Mouse (Mus musculus) gastrocnemius, postnatal 36 days (tissue): ENCODE data around the gene Scaf1. TPM values are rescaled to one million over a fixed set of nuclear protein-coding genes. Genes with fewer than 3 reads are reported as not detected.
"Not testable (repeated sequence)": the region's sequence is repeated elsewhere in the genome, so short reads cannot be mapped to it uniquely, and the experiment has no call there.

Experiments
- DNase-seq, 2 experiments: peaks; one replicate each; pipeline ENCODE4 v3.0.0; 2022
- intact Hi-C: fragments of 180-260 bp; cut with DNase I; formaldehyde crosslinking; loops from one replicate; pipeline ENCODE4 v1.15.1; 2025
- total RNA-seq, 2 experiments: library from RNA; stranded (reverse); gene quantifications; 2 replicates each; pipeline ENCODE4 v1.2.3; 2021

Gene Scaf1
- total RNA-seq, 2 experiments from 2014 or later = 36.9 to 40.2 TPM

- intact Hi-C loops = no loop called here
- no peak for DNase-seq
These were observed 30.7 kb upstream of the Scaf1 start for GRCm38 (mm10) chr7:45046853-45047350.

- no peak for DNase-seq
- intact Hi-C loops = no loop called here
These were observed 29.6 kb upstream of the Scaf1 start for GRCm38 (mm10) chr7:45045741-45046140.

GRCm38 (mm10) chr7:45043307-45043706, 27.1 kb upstream of the Scaf1 start:
- DNase-seq = no peak
- intact Hi-C loops = no loop called here

- peak; percentile 54 to 58 for DNase-seq
- intact Hi-C loops = no loop called here
These were observed 24.7 kb upstream of the Scaf1 start for GRCm38 (mm10) chr7:45040851-45041250.

- intact Hi-C loops = no loop called here
- DNase-seq = no peak
These were observed 22.2 kb upstream of the Scaf1 start for GRCm38 (mm10) chr7:45038411-45038810.

GRCm38 (mm10) chr7:45037720-45038361, 21.7 kb upstream of the Scaf1 start:
- DNase-seq = no peak
- intact Hi-C loops = no loop called here

- intact Hi-C loops = no loop called here
- DNase-seq = no peak
These were observed 20.5 kb upstream of the Scaf1 start for GRCm38 (mm10) chr7:45036702-45037101.

- DNase-seq = no peak
- intact Hi-C loops = no loop called here
These were observed 19.5 kb upstream of the Scaf1 start for GRCm38 (mm10) chr7:45035631-45036030.

- intact Hi-C loops = no loop called here
- DNase-seq = no peak
These were observed 17.7 kb upstream of the Scaf1 start for GRCm38 (mm10) chr7:45033722-45034359.

- DNase-seq = no peak
- intact Hi-C loops = no loop called here
These were observed 14.7 kb upstream of the Scaf1 start for GRCm38 (mm10) chr7:45030857-45031256.

GRCm38 (mm10) chr7:45029995-45030394, 13.8 kb upstream of the Scaf1 start:
- intact Hi-C loops = no loop called here

GRCm38 (mm10) chr7:45028351-45028750, 12.2 kb upstream of the Scaf1 start:
- intact Hi-C loops = no loop called here
- no peak for DNase-seq

More at GRCm38 (mm10) chr7:45029995-45030394, 13.8 kb upstream of the Scaf1 start:
- DNase-seq = no peak

GRCm38 (mm10) chr7:45027761-45028160, 11.6 kb upstream of the Scaf1 start:
- intact Hi-C loops = no loop called here
- no peak for DNase-seq

GRCm38 (mm10) chr7:45026256-45026655, 10.1 kb upstream of the Scaf1 start:
- DNase-seq = no peak
- intact Hi-C loops = no loop called here

- intact Hi-C loops = no loop called here
- DNase-seq = no peak
These were observed 9.5 kb upstream of the Scaf1 start for GRCm38 (mm10) chr7:45025601-45026220.

- DNase-seq = no peak
- intact Hi-C loops = no loop called here
These were observed 8.4 kb upstream of the Scaf1 start for GRCm38 (mm10) chr7:45024281-45025248.

GRCm38 (mm10) chr7:45023711-45024110, 7.5 kb upstream of the Scaf1 start:
- intact Hi-C loops, DNase-seq: not testable (repeated sequence)

GRCm38 (mm10) chr7:45020225-45020624, 4.1 kb upstream of the Scaf1 start:
- intact Hi-C loops = no loop called here
- DNase-seq = no peak

- intact Hi-C loops = loop anchor here (2.0 kb wide), 1 partner anchor 34 kb away; the partner anchor contains the start of gene Prr12
- DNase-seq = peak; percentile 72 to 74
These were observed 2.9 kb upstream of the Scaf1 start for GRCm38 (mm10) chr7:45019031-45019571.
